Mouse (Mus musculus) intestine, embryonic 15.5 days (tissue): Measurements from ENCODE around the gene Chad. TPM values are rescaled to one million over a fixed set of nuclear protein-coding genes. Genes with fewer than 3 reads are reported as not detected.

Experiments
- ATAC-seq: fragments of 200-750 bp; cut with Nextera tagmentation; 2 replicates; pipeline ENCODE4 v1.8.0; 2017; ENCODE audit warnings: moderate TSS enrichment, moderate library complexity
- H3K27ac ChIP-seq: fragments of 300-500 bp; sonication (generic); 2 replicates; pipeline ENCODE4 v1.5.1; 2015; ENCODE audit warnings: mild to moderate bottlenecking, inconsistent platforms
- H3K27me3 ChIP-seq: fragments of 300-500 bp; sonication (generic); replicated peaks from 2 replicates; pipeline ENCODE4 v1.6.1; 2015; ENCODE audit warnings: inconsistent platforms
- H3K36me3 ChIP-seq: fragments of 300-500 bp; sonication (generic); 2 replicates; pipeline ENCODE4 v1.6.1; 2015; ENCODE audit warnings: inconsistent platforms
- H3K4me1 ChIP-seq: fragments of 300-500 bp; sonication (generic); replicated peaks from 2 replicates; pipeline ENCODE4 v1.6.1; 2015; ENCODE audit warnings: inconsistent platforms
- H3K4me2 ChIP-seq: fragments of 300-500 bp; sonication (generic); replicated peaks from 2 replicates; pipeline ENCODE4 v1.6.1; 2015; ENCODE audit warnings: mild to moderate bottlenecking, inconsistent platforms
- H3K4me3 ChIP-seq: fragments of 300-500 bp; sonication (generic); replicated peaks from 2 replicates; pipeline ENCODE4 v1.5.1; 2015; ENCODE audit warnings: inconsistent platforms
- H3K9ac ChIP-seq: fragments of 300-500 bp; sonication (generic); 2 replicates; pipeline ENCODE4 v1.6.1; 2015; ENCODE audit warnings: inconsistent platforms
- H3K9me3 ChIP-seq: fragments of 300-500 bp; sonication (generic); 2 replicates; pipeline ENCODE4 v1.6.1; 2016; ENCODE audit warnings: inconsistent platforms
- WGBS: fragments of 180-500 bp; shearing (Covaris S2); methylation state at CpG from one replicate; pipeline ENCODE4 v1.1.7; 2015; 5-methylcytosine and 5-hydroxymethylcytosine counted together
- polyA plus RNA-seq: library from polyadenylated mRNA; unstranded; fragments of >200 nt; fragmentation: Nextera tagmentation; extraction: Ambion mirVana; gene quantifications from 2 replicates; pipeline ENCODE4 v1.2.1, GENCODE M21; 2015

Chad gene
- 1.0 and 1.4 TPM in 2 replicates for polyA plus RNA-seq

GRCm38 (mm10) chr11:94564437-94565150, at the start of gene Chad:
Gene Chad, plus strand, starts transcription at chr11:94565047.
- WGBS = 11% methylated on average over 35 of the region's 35 CpGs
- no peaks in the 10 kb centered on the region for H3K36me3 ChIP-seq
- peaks cover 8% of the 10 kb centered on the region; the same call in 1 of the 2 replicates for H3K27me3 ChIP-seq
- ATAC-seq = peak; percentile 69
- peaks cover 23% of the 10 kb centered on the region for H3K4me1 ChIP-seq
- peak within 1 kb of the TSS; percentile 55 for H3K4me2 ChIP-seq
- peak within 1 kb of the TSS; percentile 31 for H3K9ac ChIP-seq
- no peaks in the 10 kb centered on the region for H3K9me3 ChIP-seq
- H3K4me3 ChIP-seq = peak within 1 kb of the TSS; percentile 15
- H3K27ac ChIP-seq = no peak within 1 kb of the TSS

GRCm38 (mm10) chr11:94521219-94521843, 43.5 kb upstream of the Chad start, which contains the start of gene Mycbpap:
Gene Mycbpap, minus strand, starts transcription at chr11:94521742.
- Histone ChIP-seq H3K9me3 (no peaks in the 10 kb centered on the region), H3K4me2 (peak within 1 kb of the TSS; percentile 92), H3K27me3 (no peaks in the 10 kb centered on the region), H3K4me1 (0 out of 2 replicates have a peak, but pooled peaks cover 7% of the 10 kb centered on the region), H3K27ac (no peak within 1 kb of the TSS), H3K4me3 (peak within 1 kb of the TSS; percentile 43), H3K36me3 (no peaks in the 10 kb centered on the region), H3K9ac (peak within 1 kb of the TSS; percentile 56)
- ATAC-seq = peak; percentile 86
- WGBS = 1% methylated on average over 42 of the region's 42 CpGs

GRCm38 (mm10) chr11:94526171-94526879, 38.5 kb upstream of the Chad start:
- Histone ChIP-seq H3K4me2 (no peak overlapping the region), H3K27ac (peak overlapping the region; percentile 62), H3K4me1 (0 out of 2 replicates have a peak, but pooled peaks cover 6% of the 10 kb centered on the region), H3K4me3 (no peak overlapping the region), H3K9me3 (no peaks in the 10 kb centered on the region), H3K9ac (no peak overlapping the region), H3K27me3 (no peaks in the 10 kb centered on the region), H3K36me3 (no peaks in the 10 kb centered on the region)
- whole genome bisulfite sequencing = 37% methylated on average over 9 of the region's 9 CpGs
- peak; percentile 60 for ATAC-seq

- Histone ChIP-seq H3K4me3 (no peak overlapping the region), H3K4me1 (peaks cover 2% of the 10 kb centered on the region; the same call in 1 of the 2 replicates), H3K27ac (no peak overlapping the region), H3K9me3 (no peaks in the 10 kb centered on the region), H3K4me2 (no peak overlapping the region), H3K27me3 (no peaks in the 10 kb centered on the region), H3K36me3 (no peaks in the 10 kb centered on the region), H3K9ac (no peak overlapping the region)
- 42% methylated on average over 3 of the region's 3 CpGs for WGBS
- ATAC-seq = no peak
Measured at GRCm38 (mm10) chr11:94528879-94529278, 36.0 kb upstream of the Chad start.

- 82% methylated on average over 8 of the region's 8 CpGs for WGBS
- H3K36me3 ChIP-seq = no peaks in the 10 kb centered on the region
Measured at GRCm38 (mm10) chr11:94533171-94533570, 31.7 kb upstream of the Chad start.

GRCm38 (mm10) chr11:94538733-94539292, 26.0 kb upstream of the Chad start:
- Histone ChIP-seq H3K27ac (no peak overlapping the region), H3K9ac (no peak overlapping the region), H3K4me1 (no peaks in the 10 kb centered on the region), H3K9me3 (no peaks in the 10 kb centered on the region), H3K4me3 (no peak overlapping the region), H3K36me3 (no peaks in the 10 kb centered on the region), H3K27me3 (no peaks in the 10 kb centered on the region), H3K4me2 (no peak overlapping the region)
- peak; percentile 48 for ATAC-seq
- 53% methylated on average over 8 of the region's 8 CpGs for WGBS

More at GRCm38 (mm10) chr11:94533171-94533570, 31.7 kb upstream of the Chad start:
- Histone ChIP-seq H3K27me3 (no peaks in the 10 kb centered on the region), H3K4me2 (no peak overlapping the region), H3K4me1 (no peaks in the 10 kb centered on the region; the same call in 1 of the 2 replicates), H3K9ac (no peak overlapping the region), H3K9me3 (no peaks in the 10 kb centered on the region), H3K4me3 (no peak overlapping the region), H3K27ac (no peak overlapping the region)
- ATAC-seq = no peak

- 78% methylated on average over 7 of the region's 7 CpGs for WGBS
- H3K27ac ChIP-seq = no peak overlapping the region
Measured at GRCm38 (mm10) chr11:94539761-94540160, 25.1 kb upstream of the Chad start.

GRCm38 (mm10) chr11:94542400-94542799, 22.4 kb upstream of the Chad start:
- 87% methylated on average over 4 of the region's 4 CpGs for WGBS

More at GRCm38 (mm10) chr11:94539761-94540160, 25.1 kb upstream of the Chad start:
- H3K27me3 ChIP-seq = no peaks in the 10 kb centered on the region
- H3K4me2 ChIP-seq = no peak overlapping the region
- H3K36me3 ChIP-seq = no peaks in the 10 kb centered on the region
- ATAC-seq = no peak
- no peak overlapping the region for H3K9ac ChIP-seq
- no peaks in the 10 kb centered on the region for H3K9me3 ChIP-seq
- H3K4me3 ChIP-seq = no peak overlapping the region
- H3K4me1 ChIP-seq = 0 out of 2 replicates have a peak, but pooled peaks cover 3% of the 10 kb centered on the region

GRCm38 (mm10) chr11:94543344-94543743, 21.5 kb upstream of the Chad start:
- ATAC-seq = no peak
- Histone ChIP-seq H3K4me1 (peaks cover 7% of the 10 kb centered on the region), H3K9ac (no peak overlapping the region), H3K4me3 (no peak overlapping the region), H3K36me3 (no peaks in the 10 kb centered on the region), H3K4me2 (no peak overlapping the region), H3K27me3 (no peaks in the 10 kb centered on the region), H3K9me3 (no peaks in the 10 kb centered on the region), H3K27ac (no peak overlapping the region)
- 86% methylated on average over 12 of the region's 12 CpGs for WGBS

More at GRCm38 (mm10) chr11:94542400-94542799, 22.4 kb upstream of the Chad start:
- no peak overlapping the region for H3K4me3 ChIP-seq
- H3K9me3 ChIP-seq = no peaks in the 10 kb centered on the region
- no peak overlapping the region for H3K27ac ChIP-seq
- no peaks in the 10 kb centered on the region for H3K27me3 ChIP-seq
- ATAC-seq = no peak
- H3K9ac ChIP-seq = no peak overlapping the region
- no peak overlapping the region for H3K4me2 ChIP-seq
- H3K36me3 ChIP-seq = no peaks in the 10 kb centered on the region
- H3K4me1 ChIP-seq = 0 out of 2 replicates have a peak, but pooled peaks cover 3% of the 10 kb centered on the region

- Histone ChIP-seq H3K4me1 (peaks cover 9% of the 10 kb centered on the region), H3K9ac (no peak overlapping the region), H3K27ac (no peak overlapping the region), H3K9me3 (no peaks in the 10 kb centered on the region), H3K27me3 (no peaks in the 10 kb centered on the region), H3K4me3 (no peak overlapping the region), H3K36me3 (no peaks in the 10 kb centered on the region), H3K4me2 (peak overlapping the region; percentile 14; the same call in 1 of the 2 replicates)
- WGBS = 29% methylated on average over 9 of the region's 9 CpGs
- no peak for ATAC-seq
Measured at GRCm38 (mm10) chr11:94543932-94544331, 20.9 kb upstream of the Chad start.

GRCm38 (mm10) chr11:94544422-94544821, 20.4 kb upstream of the Chad start:
- Histone ChIP-seq H3K9ac (no peak overlapping the region), H3K27me3 (no peaks in the 10 kb centered on the region), H3K4me3 (no peak overlapping the region), H3K9me3 (no peaks in the 10 kb centered on the region), H3K36me3 (no peaks in the 10 kb centered on the region), H3K27ac (no peak overlapping the region), H3K4me1 (peaks cover 11% of the 10 kb centered on the region), H3K4me2 (peak overlapping the region; percentile 14; the same call in 1 of the 2 replicates)
- no peak for ATAC-seq
- 60% methylated on average over 18 of the region's 18 CpGs for WGBS

- 89% methylated on average over 5 of the region's 5 CpGs for WGBS
- H3K9ac ChIP-seq = no peak overlapping the region
- H3K27me3 ChIP-seq = no peaks in the 10 kb centered on the region
- no peak overlapping the region for H3K4me3 ChIP-seq
- no peaks in the 10 kb centered on the region for H3K36me3 ChIP-seq
- no peak overlapping the region for H3K4me2 ChIP-seq
- peaks cover 16% of the 10 kb centered on the region for H3K4me1 ChIP-seq
- no peaks in the 10 kb centered on the region for H3K9me3 ChIP-seq
- H3K27ac ChIP-seq = no peak overlapping the region
- ATAC-seq = no peak
Measured at GRCm38 (mm10) chr11:94546381-94546780, 18.5 kb upstream of the Chad start.
